Mouse (Mus musculus) kidney, postnatal 0 days (tissue): ENCODE measurements around the gene Usp24. TPM values are rescaled to one million over a fixed set of nuclear protein-coding genes. Genes with fewer than 3 reads are reported as not detected.
"Not testable (repeated sequence)": the region's sequence is repeated elsewhere in the genome, so short reads cannot be mapped to it uniquely, and the experiment has no call there.

Experiments used
- ATAC-seq: fragments of 200-750 bp; cut with Nextera tagmentation; replicated peaks from 2 replicates; pipeline ENCODE4 v1.8.0; 2017; ENCODE audit warnings: low read depth, moderate number of reproducible peaks, moderate TSS enrichment, moderate library complexity; ENCODE audit not compliant: low FRiP score
- DNase-seq: peaks from one replicate; pipeline ENCODE4 v3.0.0-alpha.2; 2016; ENCODE audit warnings: low spot score
- H3K27ac ChIP-seq: fragments of 300-500 bp; sonication (generic); 2 replicates; pipeline ENCODE4 v1.5.1; 2014; ENCODE audit warnings: mild to moderate bottlenecking
- H3K27me3 ChIP-seq: fragments of 300-500 bp; sonication (generic); 2 replicates; pipeline ENCODE4 v1.6.1; 2014; ENCODE audit warnings: low read length, mixed read lengths; ENCODE audit not compliant: insufficient read depth
- H3K36me3 ChIP-seq: fragments of 300-500 bp; sonication (generic); 2 replicates; pipeline ENCODE4 v1.6.1; 2014; ENCODE audit warnings: low read length, mixed read lengths; ENCODE audit not compliant: insufficient read depth
- H3K4me1 ChIP-seq: fragments of 300-500 bp; sonication (generic); replicated peaks from 2 replicates; pipeline ENCODE4 v1.6.1; 2014; ENCODE audit warnings: antibody characterized with exemption, low read length, mixed read lengths; ENCODE audit not compliant: insufficient read depth
- H3K4me2 ChIP-seq: fragments of 300-500 bp; sonication (generic); 2 replicates; pipeline ENCODE4 v1.6.1; 2014; ENCODE audit warnings: mild to moderate bottlenecking, low read length, moderate library complexity, mixed read lengths
- H3K4me3 ChIP-seq: fragments of 300-500 bp; sonication (generic); replicated peaks from 2 replicates; pipeline ENCODE4 v1.5.1; 2014; ENCODE audit warnings: low read depth, low read length
- H3K9ac ChIP-seq: fragments of 300-500 bp; sonication (generic); 2 replicates; pipeline ENCODE4 v1.6.1; 2014; ENCODE audit warnings: low read depth, low read length
- H3K9me3 ChIP-seq: fragments of 300-500 bp; sonication (generic); replicated peaks from 2 replicates; pipeline ENCODE4 v1.6.1; 2016; ENCODE audit warnings: low read length, inconsistent platforms, mixed read lengths
- CTCF ChIP-seq: IDR thresholded peaks from 2 replicates; pipeline ENCODE4 v1.5.1; 2016; ENCODE audit warnings: antibody characterized with exemption, low read depth, mild to moderate bottlenecking, moderate library complexity
- WGBS: fragments of 180-500 bp; shearing (Covaris S2); extraction: QIAGEN DNeasy Blood & Tissue Kit; methylation state at CpG from one replicate; pipeline ENCODE4 v1.1.7; 2014; 5-methylcytosine and 5-hydroxymethylcytosine counted together
- polyA plus RNA-seq: library from polyadenylated mRNA; unstranded; fragments of >200 nt; fragmentation: Nextera tagmentation; extraction: Ambion mirVana; gene quantifications from 2 replicates; pipeline ENCODE4 v1.2.1, GENCODE M21; 2015

The Usp24 gene
- polyA plus RNA-seq, 1 experiment from 2014 or later = 12.2 TPM

GRCm38 (mm10) chr4:106327436-106327835, 11.4 kb downstream of the Usp24 start:
- H3K9me3 ChIP-seq = no peaks in the 10 kb centered on the region
- H3K27ac ChIP-seq = no peak overlapping the region
- H3K4me2 ChIP-seq = no peak overlapping the region
- DNase-seq (no peak), ATAC-seq (no peak)
- no peaks in the 10 kb centered on the region for H3K27me3 ChIP-seq
- 79% methylated on average over 5 of the region's 5 CpGs for WGBS
- H3K36me3 ChIP-seq = 0 out of 2 replicates have a peak, but pooled peaks cover 3% of the 10 kb centered on the region
- H3K4me1 ChIP-seq = no peaks in the 10 kb centered on the region; the same call in 1 of the 2 replicates
- no peak for TF ChIP-seq CTCF
- H3K4me3 ChIP-seq = no peak overlapping the region
- no peak overlapping the region for H3K9ac ChIP-seq

- ATAC-seq (no peak), DNase-seq (no peak)
- H3K4me1 ChIP-seq = peaks cover 9% of the 10 kb centered on the region; the same call in 1 of the 2 replicates
- no peak overlapping the region for H3K4me3 ChIP-seq
- no peak overlapping the region for H3K4me2 ChIP-seq
- no peak overlapping the region for H3K9ac ChIP-seq
- no peak for TF ChIP-seq CTCF
- H3K36me3 ChIP-seq = 0 out of 2 replicates have a peak, but pooled peaks cover 3% of the 10 kb centered on the region
- WGBS = 91% methylated on average over 4 of the region's 4 CpGs
- H3K9me3 ChIP-seq = no peaks in the 10 kb centered on the region
- H3K27me3 ChIP-seq = no peaks in the 10 kb centered on the region
- no peak overlapping the region for H3K27ac ChIP-seq
Measured at GRCm38 (mm10) chr4:106328704-106329103, 12.7 kb downstream of the Usp24 start.

GRCm38 (mm10) chr4:106329171-106329570, 13.2 kb downstream of the Usp24 start:
- not testable (repeated sequence) for H3K27ac ChIP-seq, H3K4me2 ChIP-seq, H3K4me1 ChIP-seq, H3K9me3 ChIP-seq, H3K27me3 ChIP-seq, ATAC-seq, H3K36me3 ChIP-seq, DNase-seq, H3K4me3 ChIP-seq, H3K9ac ChIP-seq
- 88% methylated on average over 6 of the region's 6 CpGs for WGBS
- TF ChIP-seq CTCF = peak; percentile 39; the same call in 1 of the 2 replicates

GRCm38 (mm10) chr4:106330371-106330819, 14.4 kb downstream of the Usp24 start:
- Histone ChIP-seq H3K4me3 (no peak overlapping the region), H3K9me3 (no peaks in the 10 kb centered on the region), H3K27me3 (no peaks in the 10 kb centered on the region), H3K27ac (peak overlapping the region; percentile 36; the same call in 1 of the 2 replicates), H3K9ac (no peak overlapping the region), H3K4me1 (peaks cover 9% of the 10 kb centered on the region; the same call in 1 of the 2 replicates), H3K4me2 (no peak overlapping the region), H3K36me3 (0 out of 2 replicates have a peak, but pooled peaks cover 3% of the 10 kb centered on the region)
- 48% methylated on average over 5 of the region's 5 CpGs for WGBS
- peak; percentile 63; the same call in 1 of the 2 replicates for ATAC-seq
- DNase-seq = peak; percentile 78
- no peak for TF ChIP-seq CTCF

GRCm38 (mm10) chr4:106333071-106333470, 17.1 kb downstream of the Usp24 start:
- WGBS = 66% methylated on average over 3 of the region's 3 CpGs
- DNase-seq (no peak), ATAC-seq (no peak)
- H3K36me3 ChIP-seq = no peaks in the 10 kb centered on the region
- no peaks in the 10 kb centered on the region for H3K27me3 ChIP-seq
- H3K4me3 ChIP-seq = no peak overlapping the region
- no peak overlapping the region for H3K4me2 ChIP-seq
- H3K9ac ChIP-seq = no peak overlapping the region
- no peaks in the 10 kb centered on the region for H3K9me3 ChIP-seq
- no peak for TF ChIP-seq CTCF
- no peak overlapping the region for H3K27ac ChIP-seq
- H3K4me1 ChIP-seq = 0 out of 2 replicates have a peak, but pooled peaks cover 9% of the 10 kb centered on the region

- no peak for ATAC-seq
- no peaks in the 10 kb centered on the region for H3K27me3 ChIP-seq
Measured at GRCm38 (mm10) chr4:106333584-106333983, 17.6 kb downstream of the Usp24 start.

GRCm38 (mm10) chr4:106335858-106336257, 19.8 kb downstream of the Usp24 start:
- DNase-seq (no peak), ATAC-seq (no peak)
- H3K4me2 ChIP-seq = no peak overlapping the region
- no peak overlapping the region for H3K27ac ChIP-seq
- H3K36me3 ChIP-seq = no peaks in the 10 kb centered on the region
- no peak for TF ChIP-seq CTCF
- no peak overlapping the region for H3K9ac ChIP-seq
- H3K4me3 ChIP-seq = no peak overlapping the region
- no peaks in the 10 kb centered on the region for H3K27me3 ChIP-seq
- peaks cover 24% of the 10 kb centered on the region for H3K4me1 ChIP-seq
- no peaks in the 10 kb centered on the region for H3K9me3 ChIP-seq
- 90% methylated on average over 1 of the region's 1 CpGs for WGBS

More at GRCm38 (mm10) chr4:106333584-106333983, 17.6 kb downstream of the Usp24 start:
- H3K4me3 ChIP-seq = no peak overlapping the region
- no peaks in the 10 kb centered on the region for H3K36me3 ChIP-seq
- no peak overlapping the region for H3K4me2 ChIP-seq
- no peak overlapping the region for H3K9ac ChIP-seq
- H3K9me3 ChIP-seq = no peaks in the 10 kb centered on the region
- H3K4me1 ChIP-seq = 0 out of 2 replicates have a peak, but pooled peaks cover 11% of the 10 kb centered on the region
- WGBS = 73% methylated on average over 2 of the region's 2 CpGs
- no peak for TF ChIP-seq CTCF
- no peak overlapping the region for H3K27ac ChIP-seq
- no peak for DNase-seq
